Mouse (Mus musculus) left cerebral cortex, adult 6 months (tissue): ENCODE measurements around the gene Gyg. TPM values are rescaled to one million over a fixed set of nuclear protein-coding genes. Genes with fewer than 3 reads are reported as not detected.

Experiments
- long read RNA-seq, 2 experiments: library from polyadenylated mRNA; unstranded; transcript quantifications; one replicate each; pipeline ENCODE4 v2.0.0; 2019 to 2020
- polyA plus RNA-seq: library from polyadenylated mRNA; unstranded; fragments of <200 nt; fragmentation: Nextera tagmentation; gene quantifications from 2 replicates; pipeline ENCODE4 v1.2.3, GENCODE M21; 2021

Gene Gyg
- polyA plus RNA-seq: 54.1 and 56.2 TPM in 2 replicates
- long read RNA-seq, experiment 1, transcript Gyg-201 (7 exons, 1,922 nt): major isoform, 111 of 182 reads
- long read RNA-seq, experiment 1, transcript Gyg-204 (8 exons, 1,662 nt): minor isoform, 55 of 182 reads
- long read RNA-seq, experiment 1, partial matches to known transcripts: 2 of 182 reads
- long read RNA-seq, experiment 1, other reads (novel, unspliced or antisense): 14 of 182 reads
- long read RNA-seq, experiment 2, transcript Gyg-204 (8 exons, 1,662 nt): minor isoform, 12 of 47 reads
- long read RNA-seq, experiment 2, transcript Gyg-201 (7 exons, 1,922 nt): major isoform, 18 of 47 reads
- long read RNA-seq, experiment 2, partial matches to known transcripts: 13 of 47 reads
- long read RNA-seq, experiment 2, other reads (novel, unspliced or antisense): 4 of 47 reads

DNA sequence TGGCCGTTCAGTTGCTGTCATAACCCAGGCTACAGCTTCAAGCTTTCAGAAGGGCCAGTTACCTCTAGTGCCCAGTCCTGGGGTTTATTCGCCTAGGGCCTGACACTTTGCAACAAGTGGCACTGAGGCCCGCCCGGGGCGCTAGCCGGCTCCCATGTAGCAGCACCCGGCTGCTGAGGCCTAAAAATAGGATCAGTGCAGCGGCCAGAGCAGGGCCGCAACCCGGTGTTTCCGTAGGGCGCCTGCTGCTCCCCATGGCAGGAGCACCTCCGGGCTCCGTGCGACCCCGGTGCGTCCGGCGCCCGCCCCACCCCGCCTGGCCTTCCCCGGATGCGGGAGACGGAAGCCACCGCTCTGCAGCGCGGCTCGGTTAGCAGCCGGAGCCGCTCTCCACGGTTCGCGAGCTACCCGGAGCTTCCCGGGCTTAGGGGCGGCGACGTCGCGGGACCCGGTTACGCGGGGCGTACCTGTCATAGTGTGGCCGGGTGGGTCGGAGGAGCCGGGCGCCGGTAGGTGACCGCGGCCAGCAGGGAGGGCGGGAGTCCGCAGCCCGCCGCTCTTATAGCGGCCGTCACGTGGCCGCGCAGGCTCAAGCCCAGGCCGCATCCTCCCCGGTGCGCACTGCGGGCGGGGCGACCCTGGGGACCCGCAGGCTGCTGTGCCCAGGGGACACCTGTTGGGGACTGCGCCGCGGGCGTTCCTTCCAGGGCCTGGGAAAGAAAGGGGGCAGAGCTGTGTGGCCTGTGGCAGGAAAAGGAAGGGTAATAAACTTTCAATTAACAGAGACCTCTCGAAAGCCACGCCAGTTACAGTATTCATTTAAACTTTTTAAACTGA is at the start of gene Gyg:
Gene Gyg, minus strand, starts transcription at position 787 of the 837 bp plus-strand sequence.

Other genes with a start within 250 kb of the Gyg start
- 2.9 and 5.3 TPM in 2 replicates for gene Cp, start 198.3 kb downstream of the Gyg start, polyA plus RNA-seq
- gene Hps3, start 120.0 kb downstream of the Gyg start, polyA plus RNA-seq: 7.0 and 11.9 TPM in 2 replicates
- 8.0 and 9.4 TPM in 2 replicates for gene Hltf, start 97.5 kb downstream of the Gyg start, polyA plus RNA-seq
- not detected in 2 replicates for gene Cpa3, start 86.9 kb upstream of the Gyg start, polyA plus RNA-seq
- 0.04 and 0.11 TPM in 2 replicates for gene Cpb1, start 120.4 kb upstream of the Gyg start, polyA plus RNA-seq
- gene Agtr1b, start 211.9 kb upstream of the Gyg start, polyA plus RNA-seq: 0.10 and 0.16 TPM in 2 replicates